Mouse (Mus musculus) T-helper 2 cell (primary cell): ENCODE measurements around the gene Tmprss6.

ENCODE experiments used
- in situ Hi-C: fragments of 300-600 bp; cut with MboI, MseI; formaldehyde crosslinking; loops from one replicate; pipeline ENCODE4 v1.15.1; 2025; ENCODE audit warnings: high pct_unique_total_duplicates

Tmprss6 gene

DNA sequence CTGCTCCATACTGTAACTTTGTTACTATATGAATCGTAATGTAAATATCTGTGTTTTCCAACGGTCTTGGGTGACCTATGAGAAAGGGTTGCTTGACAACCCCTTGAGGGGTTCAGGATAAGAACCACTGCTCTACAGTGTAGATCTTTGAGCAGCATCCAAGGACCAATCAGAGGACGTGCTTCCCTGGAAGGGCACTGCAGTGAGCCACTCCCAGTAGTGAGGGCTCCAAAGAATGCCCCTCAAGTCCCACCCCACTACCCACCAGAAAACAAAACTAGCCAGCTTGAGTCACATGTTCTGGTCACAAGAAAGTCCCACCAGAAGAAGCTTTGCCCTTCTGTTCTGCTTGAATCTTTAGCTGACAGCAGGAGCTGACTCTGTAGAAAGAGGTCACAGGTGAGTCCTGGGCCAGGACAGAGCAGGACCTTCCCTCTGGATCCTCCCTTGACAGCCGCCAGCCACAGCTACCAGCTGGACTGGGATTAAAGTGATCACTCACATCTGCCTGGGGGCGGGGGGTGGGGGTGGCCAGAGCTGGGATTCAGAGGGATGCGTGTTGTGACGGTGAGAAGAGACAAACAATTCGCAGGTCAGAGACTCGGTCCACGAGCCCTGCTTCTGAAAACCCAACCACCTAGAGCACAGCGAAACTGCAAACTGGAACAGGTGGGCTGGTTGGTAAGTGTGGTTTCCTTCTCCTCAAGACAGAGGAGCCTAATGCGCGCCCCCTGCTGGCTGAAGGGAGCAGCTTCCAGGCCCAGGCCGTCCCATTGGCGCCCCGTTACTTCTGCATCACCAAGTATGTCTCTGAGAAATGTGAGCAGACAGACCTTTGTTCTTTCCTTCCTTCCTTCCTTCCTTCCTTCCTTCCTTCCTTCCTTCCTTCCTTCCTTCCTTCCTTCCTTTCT, 46.1 kb downstream of the Tmprss6 start:
- in situ Hi-C loops = no loop called here

DNA sequence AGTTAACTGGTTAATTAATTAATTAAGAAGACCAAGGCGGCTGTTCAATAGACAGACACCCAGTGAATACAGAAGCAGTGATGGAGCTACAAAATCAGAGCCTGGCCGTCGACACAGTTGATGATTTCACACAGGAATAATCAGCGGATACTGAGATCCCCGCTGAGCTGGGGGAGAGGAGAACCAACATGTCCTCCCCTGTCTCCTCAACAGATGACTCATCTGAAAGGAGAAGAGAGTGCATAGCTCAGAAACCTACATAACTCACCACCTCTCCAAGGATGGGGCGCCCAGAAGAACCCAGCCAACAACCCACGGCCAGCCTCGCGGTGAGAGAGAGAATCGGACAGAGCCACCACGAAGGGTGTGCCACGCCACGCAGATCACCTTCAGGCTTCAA, 48.0 kb downstream of the Tmprss6 start:
- in situ Hi-C loops = no loop called here

DNA sequence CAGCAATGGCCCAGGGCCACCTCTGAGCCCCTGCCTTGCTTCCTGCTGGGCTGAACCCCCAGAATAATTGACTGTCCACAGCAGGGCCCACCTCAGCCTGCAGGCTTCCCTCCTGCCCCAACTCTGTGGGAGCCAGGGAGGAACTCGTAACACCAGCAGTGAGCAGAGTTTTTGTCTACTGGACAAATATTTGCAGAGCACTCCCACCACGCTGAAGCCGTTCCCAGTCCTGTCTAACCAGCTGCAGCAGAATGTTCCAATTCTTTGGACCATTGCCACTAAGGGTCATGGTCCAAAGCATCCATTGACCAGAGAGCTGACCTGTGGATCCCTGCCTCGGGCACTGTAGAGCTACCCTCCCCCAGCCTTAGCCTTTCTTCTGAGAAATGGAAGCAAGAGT, 51.5 kb downstream of the Tmprss6 start:
- in situ Hi-C loops = no loop called here

DNA sequence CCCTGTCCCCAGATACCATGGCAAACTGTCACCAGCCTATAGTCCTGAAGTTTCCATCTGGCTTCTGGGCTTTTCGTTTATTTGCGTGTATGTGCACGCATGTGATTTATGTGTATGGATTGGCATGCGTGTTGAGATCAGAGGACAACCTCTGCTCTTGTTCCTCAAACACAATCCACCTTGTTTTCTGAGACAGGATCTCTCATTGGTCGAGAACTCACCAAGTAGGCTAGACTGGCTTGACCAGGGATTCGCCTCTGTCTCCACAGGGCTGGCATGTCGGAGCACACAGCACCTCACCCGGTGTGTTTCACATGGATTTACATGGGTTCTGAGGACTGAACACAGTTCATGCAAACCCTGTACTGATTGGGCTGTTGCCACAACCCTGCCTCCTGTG, 54.3 kb downstream of the Tmprss6 start:
- in situ Hi-C loops = no loop called here

DNA sequence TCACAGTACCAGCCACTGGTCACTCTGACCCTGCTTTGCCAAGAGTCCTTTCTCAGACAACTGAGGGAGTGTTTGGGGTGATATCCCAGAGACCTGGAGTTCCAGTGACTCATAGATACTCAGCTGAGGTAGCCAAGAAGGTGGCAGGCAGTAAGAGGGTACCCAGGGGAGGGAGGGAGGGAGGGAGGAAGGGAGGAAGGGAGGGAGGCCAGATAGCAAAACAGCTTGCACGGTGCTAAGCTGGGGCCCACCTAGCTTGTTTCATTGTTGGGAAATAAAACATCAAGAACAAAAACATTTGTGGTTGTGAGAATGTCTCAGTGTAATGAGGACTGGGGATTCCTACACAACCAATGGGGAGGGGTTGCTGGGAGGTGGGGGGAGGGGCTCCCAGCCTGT, 54.7 kb downstream of the Tmprss6 start:
- in situ Hi-C loops = no loop called here

DNA sequence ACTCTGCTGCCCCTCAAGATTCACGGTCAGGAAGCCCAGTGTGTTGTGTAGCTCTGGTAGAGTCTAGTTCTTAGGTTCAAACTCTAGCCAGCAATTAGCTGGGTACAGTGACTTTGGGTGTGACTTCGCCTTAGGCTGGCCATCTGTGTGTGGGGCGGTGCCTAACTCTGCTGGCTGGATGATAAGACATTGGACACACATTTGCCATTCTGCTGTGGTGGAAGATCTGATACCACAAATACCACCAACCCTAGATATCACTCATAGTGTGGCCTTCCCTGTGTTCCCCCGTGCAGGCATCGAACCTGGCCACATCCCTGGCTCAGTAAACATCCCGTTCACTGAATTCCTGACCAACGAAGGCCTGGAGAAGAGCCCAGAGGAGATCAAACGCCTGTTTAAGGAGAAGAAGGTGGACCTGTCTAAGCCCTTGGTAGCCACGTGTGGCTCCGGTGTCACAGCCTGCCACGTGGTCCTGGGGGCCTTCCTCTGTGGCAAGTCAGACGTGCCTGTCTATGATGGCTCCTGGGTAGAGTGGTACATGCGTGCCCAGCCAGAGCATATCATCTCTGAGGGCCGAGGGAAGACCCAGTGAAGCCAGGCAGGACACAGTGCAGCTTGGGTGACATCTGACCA, 55.2 kb downstream of the Tmprss6 start:
- in situ Hi-C loops = no loop called here

DNA sequence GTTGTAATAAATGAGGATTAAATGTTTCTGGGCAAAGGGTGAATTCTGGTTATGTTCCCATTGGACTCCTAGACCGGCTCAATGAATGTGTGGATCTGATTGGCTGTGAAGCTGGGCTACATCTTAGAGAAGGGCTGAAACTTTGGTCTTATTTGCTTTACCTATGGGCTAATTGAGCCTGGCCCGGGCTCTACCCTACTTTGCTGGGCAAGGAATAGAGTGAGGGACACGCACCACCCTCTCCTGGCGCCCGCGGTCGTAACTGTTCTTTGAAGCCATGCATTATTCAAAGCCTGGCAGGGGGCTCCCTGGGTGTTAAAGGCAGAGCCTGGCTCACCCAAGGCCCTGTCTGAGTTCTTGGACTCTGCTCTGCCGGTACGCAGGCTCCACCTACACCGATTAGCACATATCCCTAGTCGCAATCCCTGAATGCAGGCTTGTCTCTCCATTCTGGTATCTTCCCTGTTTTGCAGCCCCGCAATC, 58.8 kb downstream of the Tmprss6 start:
- in situ Hi-C loops = loop anchor here (10.0 kb wide), 1 partner anchor 435 kb away; the partner anchor contains the start of gene Eif3d

DNA sequence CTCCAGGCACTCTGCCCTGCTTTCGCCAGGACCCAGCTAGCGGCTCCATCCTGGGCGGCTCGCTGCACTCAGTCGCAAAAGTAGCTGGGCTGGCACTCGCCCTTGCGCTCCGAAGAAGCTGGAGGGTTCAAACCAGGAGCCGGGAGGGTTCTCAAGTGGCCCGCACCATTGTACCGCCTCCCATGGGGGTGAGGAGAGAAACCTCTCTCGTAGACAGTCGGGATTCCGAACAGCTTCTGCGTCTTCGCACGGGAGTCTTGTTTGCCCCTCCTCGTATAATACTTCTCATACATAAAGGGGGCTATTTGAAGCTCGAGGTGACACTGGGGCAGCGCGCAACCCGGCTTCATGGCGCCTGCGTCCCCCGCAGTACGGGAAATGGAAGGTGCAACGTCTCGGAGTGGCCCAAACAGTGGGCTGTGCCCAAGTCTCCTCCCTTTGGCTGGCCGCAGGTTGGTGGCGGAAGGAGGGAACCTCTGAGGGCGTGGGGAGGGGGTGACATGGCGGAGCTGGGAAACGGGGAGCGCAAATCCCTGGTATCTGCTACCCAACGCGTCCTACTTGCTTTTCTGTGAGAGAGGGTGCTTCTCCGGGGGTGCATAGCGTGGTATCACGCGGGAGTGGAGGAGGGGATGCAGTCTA, 62.0 kb downstream of the Tmprss6 start, which contains the start of gene Mpst:
Mpst (plus strand) TSS at position 124 of the 642 bp plus-strand sequence.
- in situ Hi-C loops = loop anchor here (10.0 kb wide), 1 partner anchor 432 kb away; the partner anchor contains the start of gene Eif3d

DNA sequence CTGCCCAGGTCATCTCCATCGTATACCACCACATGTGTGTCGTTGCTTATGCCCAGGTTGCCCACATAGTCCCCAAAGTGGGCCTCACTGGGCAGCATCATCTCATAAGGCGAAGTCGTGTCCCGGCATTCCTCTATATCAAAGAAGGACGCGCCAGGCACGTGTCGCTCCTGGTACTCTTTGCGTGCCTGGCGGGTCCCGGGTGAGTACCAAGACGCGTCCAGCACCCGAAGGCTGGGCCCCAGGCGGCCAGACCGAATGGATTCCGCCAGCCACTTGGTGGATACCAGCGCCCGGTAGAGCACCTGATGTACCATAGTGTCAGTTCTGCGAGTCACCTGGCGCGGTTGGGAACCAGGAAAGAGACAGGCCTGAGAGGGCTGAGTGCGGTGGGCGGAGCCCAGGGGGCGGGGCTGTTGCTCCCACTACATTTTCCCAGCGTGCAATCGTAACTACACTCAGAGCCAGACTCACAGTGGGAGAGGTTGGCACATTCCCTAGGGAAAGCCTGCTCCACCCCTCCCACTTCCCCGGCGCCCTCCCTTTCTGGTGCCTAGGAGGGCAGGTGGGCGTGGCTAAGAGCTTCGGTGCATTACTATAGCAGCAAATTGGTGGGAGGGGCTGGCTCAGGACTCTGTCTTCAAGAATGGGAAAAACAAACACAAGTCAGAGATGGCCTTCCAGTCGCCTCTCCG, 62.8 kb downstream of the Tmprss6 start, which contains the start of gene Tst:
Tst (minus strand) TSS at position 391 of the 695 bp plus-strand sequence.
- in situ Hi-C loops = loop anchor here (10.0 kb wide), 1 partner anchor 431 kb away; the partner anchor contains the start of gene Eif3d

DNA sequence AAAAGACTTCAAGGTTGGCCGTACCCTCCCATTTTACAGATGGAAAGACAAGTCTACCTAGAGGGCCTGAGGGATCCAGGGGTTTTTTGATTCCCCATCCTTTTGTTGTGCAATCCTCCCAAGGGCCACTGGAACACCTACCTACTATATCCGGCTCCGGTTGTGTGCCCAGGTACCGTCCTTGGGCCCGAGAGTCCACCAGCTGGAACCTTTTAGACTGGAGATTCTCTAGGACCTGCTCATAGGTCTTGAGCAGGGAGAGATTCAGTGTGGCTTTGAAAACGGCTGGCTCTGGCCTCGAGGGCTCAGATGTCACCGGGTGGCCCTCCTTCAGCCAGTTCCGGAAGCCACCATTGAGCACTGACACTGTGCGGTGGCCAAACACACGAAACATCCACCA, 63.3 kb downstream of the Tmprss6 start:
- in situ Hi-C loops = loop anchor here (10.0 kb wide), 1 partner anchor 430 kb away; the partner anchor contains the start of gene Eif3d

DNA sequence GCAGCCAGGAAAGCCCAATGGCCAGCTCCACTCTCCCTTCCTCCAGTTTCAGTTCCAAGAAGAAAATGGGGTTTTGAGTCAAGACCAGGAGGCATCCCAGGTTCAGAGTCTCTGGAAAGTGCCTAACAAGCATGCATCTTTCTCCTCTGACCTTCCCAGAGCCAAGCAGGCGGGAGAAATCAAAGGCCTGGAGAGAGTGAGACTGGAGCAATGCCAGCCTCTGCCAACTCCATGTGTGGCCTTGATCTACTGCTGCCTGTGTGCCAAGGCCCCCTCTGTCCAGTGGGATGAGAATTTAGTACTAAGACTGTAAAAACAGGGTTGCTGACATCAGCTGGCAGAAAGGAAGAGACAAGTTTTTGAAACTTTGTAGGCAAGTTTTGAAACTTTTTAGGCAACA, 64.5 kb downstream of the Tmprss6 start:
- in situ Hi-C loops = loop anchor here (10.0 kb wide), 1 partner anchor 429 kb away; the partner anchor contains the start of gene Eif3d

DNA sequence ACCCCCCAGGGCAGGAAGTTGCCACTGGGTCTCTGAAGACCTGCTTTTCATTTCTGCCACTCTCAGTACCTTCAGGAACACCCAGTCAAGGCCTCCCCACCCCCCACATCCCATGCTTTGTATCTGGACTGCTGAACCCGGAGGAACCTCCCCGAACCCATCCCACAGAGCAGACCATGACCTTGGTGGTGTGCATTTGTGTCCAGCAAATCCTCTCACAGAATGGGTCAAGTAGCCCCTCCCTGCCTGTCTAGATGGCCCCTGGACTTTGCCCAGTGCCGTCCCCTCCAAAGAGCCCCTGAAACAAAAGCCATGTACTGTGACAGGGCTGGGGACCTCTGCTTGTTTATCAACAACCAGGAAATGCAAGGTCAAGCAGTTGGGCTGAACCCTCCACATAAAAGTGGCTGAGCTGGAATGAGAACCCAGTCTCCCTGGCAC, 65.1 kb downstream of the Tmprss6 start:
- in situ Hi-C loops = loop anchor here (10.0 kb wide), 1 partner anchor 429 kb away; the partner anchor contains the start of gene Eif3d

DNA sequence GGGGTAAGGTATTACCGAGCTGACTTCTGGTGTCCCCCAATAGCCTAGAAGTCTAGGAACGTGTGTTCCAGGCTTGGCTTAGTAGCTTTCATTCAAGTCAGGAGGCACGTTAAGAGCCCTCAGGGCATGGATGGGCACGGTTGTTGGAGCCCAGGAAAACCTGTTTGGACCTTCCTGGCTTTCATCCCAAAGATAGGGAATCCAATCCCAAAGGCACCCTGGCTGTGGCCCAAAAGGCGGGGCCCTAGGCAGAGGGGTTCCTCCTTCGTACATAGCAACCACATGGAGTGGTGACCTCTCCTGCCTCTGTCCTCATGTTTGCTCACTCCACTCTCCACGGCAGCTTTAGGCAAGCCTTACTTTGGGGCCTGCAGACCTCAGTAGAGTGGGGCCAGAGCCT, 66.0 kb downstream of the Tmprss6 start:
- in situ Hi-C loops = loop anchor here (10.0 kb wide), 1 partner anchor 428 kb away; the partner anchor contains the start of gene Eif3d

DNA sequence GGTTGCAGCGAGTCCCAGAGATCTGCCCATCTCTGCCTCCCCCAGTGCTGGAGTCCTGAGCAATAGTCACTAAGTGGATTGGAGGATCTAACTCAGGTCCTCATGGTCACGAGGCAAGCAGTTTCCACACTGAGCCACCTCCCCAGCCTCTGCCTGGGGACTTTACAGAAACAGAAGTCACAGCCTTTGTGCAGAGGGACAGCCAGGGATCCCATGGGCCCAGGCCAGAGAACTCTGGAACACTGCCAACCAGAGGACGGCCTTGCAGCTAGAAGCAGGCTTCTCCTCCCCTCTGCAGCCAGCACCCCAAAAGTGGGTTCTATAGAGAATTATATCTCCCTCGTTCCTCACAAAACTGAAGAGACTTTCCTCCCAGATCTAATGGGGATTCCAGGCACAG, 66.5 kb downstream of the Tmprss6 start:
- in situ Hi-C loops = loop anchor here (10.0 kb wide), 1 partner anchor 427 kb away; the partner anchor contains the start of gene Eif3d

DNA sequence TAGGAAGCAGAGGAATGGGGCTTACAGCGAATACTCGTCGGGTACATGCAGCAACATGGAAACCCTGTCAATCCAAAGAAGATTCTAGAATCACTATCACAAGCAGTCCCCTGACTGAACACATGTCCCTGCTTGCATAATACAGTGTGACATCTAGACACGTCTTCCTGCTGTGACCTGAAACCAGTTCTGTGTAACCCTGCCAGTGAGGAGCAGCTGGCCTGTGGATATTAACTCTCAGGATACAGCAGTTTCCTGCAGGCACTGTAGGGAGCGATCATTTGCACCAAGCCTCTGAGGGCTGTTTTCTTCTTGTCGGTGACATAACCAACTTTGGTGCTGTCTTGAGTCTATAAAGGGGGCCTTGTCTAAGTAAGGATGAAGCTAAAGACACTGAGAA, 67.1 kb downstream of the Tmprss6 start:
- in situ Hi-C loops = loop anchor here (10.0 kb wide), 1 partner anchor 427 kb away; the partner anchor contains the start of gene Eif3d

DNA sequence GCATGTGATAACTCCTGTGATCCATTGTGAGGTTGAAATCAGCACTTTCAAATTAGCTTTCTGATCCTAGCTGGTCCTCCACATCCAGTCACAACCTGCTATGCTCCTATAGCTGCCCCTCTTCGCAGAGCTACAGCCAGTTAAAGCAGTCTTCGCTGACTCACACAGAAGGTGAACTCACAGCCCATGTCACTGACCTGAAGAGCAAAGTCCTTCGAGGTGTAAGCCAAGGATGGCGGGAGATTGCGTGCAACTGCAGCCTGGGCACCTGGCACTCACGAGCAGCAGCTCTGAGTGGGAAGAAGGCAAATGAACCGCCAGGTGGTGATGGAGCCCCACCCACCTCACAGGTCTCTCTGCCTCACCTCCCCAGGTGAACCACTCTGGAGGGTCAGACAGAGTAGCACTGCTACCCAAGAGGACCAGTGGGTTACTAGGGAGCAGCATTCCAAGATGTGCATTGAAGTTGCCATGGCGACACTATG, 72.9 kb downstream of the Tmprss6 start, which contains the start of gene Tex33:
Tex33 (minus strand) TSS at position 435 of the 485 bp plus-strand sequence.
- in situ Hi-C loops = no loop called here

DNA sequence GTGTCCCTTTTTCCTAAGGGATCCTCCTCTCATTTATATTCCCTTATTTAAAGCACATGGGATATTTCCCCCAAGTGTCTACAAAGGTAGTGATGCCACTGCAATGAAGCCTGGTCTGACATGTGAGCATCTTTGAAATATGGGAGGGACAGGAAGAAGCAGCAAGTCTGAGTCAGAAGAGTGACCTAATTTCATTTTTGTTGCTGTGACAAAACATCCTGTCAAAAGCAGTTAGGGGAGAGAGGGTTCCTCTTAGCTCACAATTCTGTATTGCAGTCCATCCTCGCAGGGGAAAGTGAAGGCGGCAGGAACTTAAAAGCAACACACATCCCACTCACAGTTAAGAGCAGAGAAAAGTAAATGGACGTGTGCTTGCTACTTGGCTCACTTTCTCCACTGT, 77.6 kb downstream of the Tmprss6 start:
- in situ Hi-C loops = no loop called here
